Mouse (Mus musculus): ENCODE results near the gene Cask. TPM values are rescaled to one million over a fixed set of nuclear protein-coding genes. Genes with fewer than 3 reads are reported as not detected.

Gene Cask
- polyA plus RNA-seq, 1 experiment from 2014 or later: 64.0 TPM

GRCm38 (mm10) chrX:13631599-13632283, 219.4 kb downstream of the Cask start, which contains the start of gene Gpr34:
Gpr34 (plus strand) TSS chrX:13632089.
- Histone ChIP-seq H3K27ac (replicated peaks; ENCODE audit: low read depth, low read length) (no peak within 1 kb of the TSS), H3K36me3 (ENCODE audit: control insufficient read depth, insufficient read depth, low read length) (no peaks in the 10 kb centered on the region), H3K4me1 (ENCODE audit: control insufficient read depth, insufficient read depth, low read length) (no peaks in the 10 kb centered on the region), H3K9me3 (ENCODE audit: control insufficient read depth, low read length) (no peaks in the 10 kb centered on the region), H3K4me2 (ENCODE audit: low read length) (no peak within 1 kb of the TSS), H3K27me3 (ENCODE audit: control insufficient read depth, insufficient read depth, low read length) (no peaks in the 10 kb centered on the region), H3K9ac (replicated peaks; ENCODE audit: low read length) (no peak within 1 kb of the TSS), H3K4me3 (replicated peaks; ENCODE audit: low read depth, low read length) (no peak within 1 kb of the TSS)
- DNase-seq: no peak
- 77% methylated on average over 5 of the region's 5 CpGs for WGBS
- no peak for ATAC-seq (ENCODE audit: low FRiP score, low TSS enrichment)

GRCm38 (mm10) chrX:13622654-13623053, 228.5 kb downstream of the Cask start:
- H3K27me3 ChIP-seq (ENCODE audit: control insufficient read depth, insufficient read depth, low read length): no peaks in the 10 kb centered on the region
- H3K4me3 ChIP-seq (replicated peaks; ENCODE audit: low read depth, low read length): no peak overlapping the region
- 0 out of 2 replicates have a peak, but pooled peaks cover 2% of the 10 kb centered on the region for H3K36me3 ChIP-seq (ENCODE audit: control insufficient read depth, insufficient read depth, low read length)
- H3K9me3 ChIP-seq (ENCODE audit: control insufficient read depth, low read length): no peaks in the 10 kb centered on the region
- no peak overlapping the region for H3K9ac ChIP-seq (replicated peaks; ENCODE audit: low read length)
- ATAC-seq (ENCODE audit: low FRiP score, low TSS enrichment) (no peak), DNase-seq (no peak)
- no peaks in the 10 kb centered on the region for H3K4me1 ChIP-seq (ENCODE audit: control insufficient read depth, insufficient read depth, low read length)
- 87% methylated on average over 5 of the region's 5 CpGs for WGBS
- no peak overlapping the region for H3K4me2 ChIP-seq (ENCODE audit: low read length)
- H3K27ac ChIP-seq (replicated peaks; ENCODE audit: low read depth, low read length): no peak overlapping the region

- H3K4me1 ChIP-seq (ENCODE audit: control insufficient read depth, insufficient read depth, low read length): no peaks in the 10 kb centered on the region
- no peaks in the 10 kb centered on the region for H3K9me3 ChIP-seq (ENCODE audit: control insufficient read depth, low read length)
- ATAC-seq (ENCODE audit: low FRiP score, low TSS enrichment) (no peak), DNase-seq (no peak)
- 0 out of 2 replicates have a peak, but pooled peaks cover 2% of the 10 kb centered on the region for H3K36me3 ChIP-seq (ENCODE audit: control insufficient read depth, insufficient read depth, low read length)
- no peak overlapping the region for H3K27ac ChIP-seq (replicated peaks; ENCODE audit: low read depth, low read length)
- H3K4me3 ChIP-seq (replicated peaks; ENCODE audit: low read depth, low read length): no peak overlapping the region
- no peak overlapping the region for H3K9ac ChIP-seq (replicated peaks; ENCODE audit: low read length)
- H3K4me2 ChIP-seq (ENCODE audit: low read length): no peak overlapping the region
- 77% methylated on average over 4 of the region's 4 CpGs for WGBS
- H3K27me3 ChIP-seq (ENCODE audit: control insufficient read depth, insufficient read depth, low read length): no peaks in the 10 kb centered on the region
Measured at GRCm38 (mm10) chrX:13621473-13621872, 229.7 kb downstream of the Cask start.

GRCm38 (mm10) chrX:13618476-13618875, 232.7 kb downstream of the Cask start:
- Histone ChIP-seq H3K9me3 (ENCODE audit: control insufficient read depth, low read length) (no peaks in the 10 kb centered on the region), H3K4me2 (ENCODE audit: low read length) (no peak overlapping the region), H3K4me3 (replicated peaks; ENCODE audit: low read depth, low read length) (no peak overlapping the region), H3K36me3 (ENCODE audit: control insufficient read depth, insufficient read depth, low read length) (0 out of 2 replicates have a peak, but pooled peaks cover 2% of the 10 kb centered on the region), H3K9ac (replicated peaks; ENCODE audit: low read length) (no peak overlapping the region), H3K27ac (replicated peaks; ENCODE audit: low read depth, low read length) (no peak overlapping the region), H3K4me1 (ENCODE audit: control insufficient read depth, insufficient read depth, low read length) (no peaks in the 10 kb centered on the region), H3K27me3 (ENCODE audit: control insufficient read depth, insufficient read depth, low read length) (no peaks in the 10 kb centered on the region)
- 80% methylated on average over 4 of the region's 4 CpGs for WGBS
- ATAC-seq (ENCODE audit: low FRiP score, low TSS enrichment) (no peak), DNase-seq (no peak)

- Histone ChIP-seq H3K36me3 (ENCODE audit: control insufficient read depth, insufficient read depth, low read length) (0 out of 2 replicates have a peak, but pooled peaks cover 2% of the 10 kb centered on the region), H3K27ac (replicated peaks; ENCODE audit: low read depth, low read length) (no peak overlapping the region), H3K4me2 (ENCODE audit: low read length) (no peak overlapping the region), H3K4me1 (ENCODE audit: control insufficient read depth, insufficient read depth, low read length) (no peaks in the 10 kb centered on the region), H3K27me3 (ENCODE audit: control insufficient read depth, insufficient read depth, low read length) (no peaks in the 10 kb centered on the region), H3K9ac (replicated peaks; ENCODE audit: low read length) (no peak overlapping the region), H3K4me3 (replicated peaks; ENCODE audit: low read depth, low read length) (no peak overlapping the region), H3K9me3 (ENCODE audit: control insufficient read depth, low read length) (no peaks in the 10 kb centered on the region)
- no peak for DNase-seq
- ATAC-seq (ENCODE audit: low FRiP score, low TSS enrichment): no peak
- 92% methylated on average over 1 of the region's 1 CpGs for WGBS
Measured at GRCm38 (mm10) chrX:13617294-13617693, 233.9 kb downstream of the Cask start.

GRCm38 (mm10) chrX:13616726-13617125, 234.4 kb downstream of the Cask start:
- 64% methylated on average over 1 of the region's 1 CpGs for WGBS
- Histone ChIP-seq H3K36me3 (ENCODE audit: control insufficient read depth, insufficient read depth, low read length) (0 out of 2 replicates have a peak, but pooled peaks cover 2% of the 10 kb centered on the region), H3K9ac (replicated peaks; ENCODE audit: low read length) (no peak overlapping the region), H3K27ac (replicated peaks; ENCODE audit: low read depth, low read length) (no peak overlapping the region), H3K4me2 (ENCODE audit: low read length) (no peak overlapping the region), H3K9me3 (ENCODE audit: control insufficient read depth, low read length) (no peaks in the 10 kb centered on the region), H3K4me3 (replicated peaks; ENCODE audit: low read depth, low read length) (no peak overlapping the region), H3K4me1 (ENCODE audit: control insufficient read depth, insufficient read depth, low read length) (no peaks in the 10 kb centered on the region), H3K27me3 (ENCODE audit: control insufficient read depth, insufficient read depth, low read length) (no peaks in the 10 kb centered on the region)
- DNase-seq (no peak), ATAC-seq (ENCODE audit: low FRiP score, low TSS enrichment) (no peak)

GRCm38 (mm10) chrX:13612115-13612514, 239.1 kb downstream of the Cask start:
- Histone ChIP-seq H3K4me3 (replicated peaks; ENCODE audit: low read depth, low read length) (no peak overlapping the region), H3K27me3 (ENCODE audit: control insufficient read depth, insufficient read depth, low read length) (no peaks in the 10 kb centered on the region), H3K4me2 (ENCODE audit: low read length) (no peak overlapping the region), H3K36me3 (ENCODE audit: control insufficient read depth, insufficient read depth, low read length) (no peaks in the 10 kb centered on the region), H3K27ac (replicated peaks; ENCODE audit: low read depth, low read length) (no peak overlapping the region), H3K4me1 (ENCODE audit: control insufficient read depth, insufficient read depth, low read length) (no peaks in the 10 kb centered on the region), H3K9ac (replicated peaks; ENCODE audit: low read length) (no peak overlapping the region), H3K9me3 (ENCODE audit: control insufficient read depth, low read length) (no peaks in the 10 kb centered on the region)
- ATAC-seq (ENCODE audit: low FRiP score, low TSS enrichment): no peak
- DNase-seq: no peak
- 71% methylated on average over 2 of the region's 2 CpGs for WGBS

- H3K4me1 ChIP-seq (ENCODE audit: control insufficient read depth, insufficient read depth, low read length): no peaks in the 10 kb centered on the region
- H3K4me2 ChIP-seq (ENCODE audit: low read length): no peak overlapping the region
- ATAC-seq (ENCODE audit: low FRiP score, low TSS enrichment) (no peak), DNase-seq (no peak)
- H3K4me3 ChIP-seq (replicated peaks; ENCODE audit: low read depth, low read length): no peak overlapping the region
- no peak overlapping the region for H3K27ac ChIP-seq (replicated peaks; ENCODE audit: low read depth, low read length)
- WGBS: 84% methylated on average over 5 of the region's 5 CpGs
- H3K9me3 ChIP-seq (ENCODE audit: control insufficient read depth, low read length): no peaks in the 10 kb centered on the region
- H3K36me3 ChIP-seq (ENCODE audit: control insufficient read depth, insufficient read depth, low read length): no peaks in the 10 kb centered on the region
- no peak overlapping the region for H3K9ac ChIP-seq (replicated peaks; ENCODE audit: low read length)
- no peaks in the 10 kb centered on the region for H3K27me3 ChIP-seq (ENCODE audit: control insufficient read depth, insufficient read depth, low read length)
Measured at GRCm38 (mm10) chrX:13611114-13611513, 240.1 kb downstream of the Cask start.

GRCm38 (mm10) chrX:13607752-13608151, 243.4 kb downstream of the Cask start:
- DNase-seq (no peak), ATAC-seq (ENCODE audit: low FRiP score, low TSS enrichment) (no peak)
- Histone ChIP-seq H3K27ac (replicated peaks; ENCODE audit: low read depth, low read length) (no peak overlapping the region), H3K4me2 (ENCODE audit: low read length) (no peak overlapping the region), H3K4me3 (replicated peaks; ENCODE audit: low read depth, low read length) (no peak overlapping the region), H3K9me3 (ENCODE audit: control insufficient read depth, low read length) (no peaks in the 10 kb centered on the region), H3K36me3 (ENCODE audit: control insufficient read depth, insufficient read depth, low read length) (no peaks in the 10 kb centered on the region), H3K9ac (replicated peaks; ENCODE audit: low read length) (no peak overlapping the region), H3K27me3 (ENCODE audit: control insufficient read depth, insufficient read depth, low read length) (no peaks in the 10 kb centered on the region), H3K4me1 (ENCODE audit: control insufficient read depth, insufficient read depth, low read length) (no peaks in the 10 kb centered on the region)
- WGBS: 57% methylated on average over 3 of the region's 3 CpGs
